Mouse (Mus musculus): Measurements from ENCODE around the gene Smim24. TPM values are rescaled to one million over a fixed set of nuclear protein-coding genes. Genes with fewer than 3 reads are reported as not detected.

Gene Smim24
- polyA plus RNA-seq, 1 experiment from 2014 or later = 1.7 TPM

GRCm38 (mm10) chr10:81408871-81409291 lies 16.0 kb downstream of the Smim24 start:
- Histone ChIP-seq H3K36me3 (replicated peaks; ENCODE audit: insufficient read depth, low read length) (peaks cover 13% of the 10 kb centered on the region; the same call in 1 of the 2 replicates), H3K27ac (ENCODE audit: low read depth) (peak overlapping the region; percentile 64), H3K4me2 (ENCODE audit: low read depth, low read length) (peak overlapping the region; percentile 45; the same call in 1 of the 2 replicates), H3K9ac (replicated peaks) (no peak overlapping the region), H3K27me3 (ENCODE audit: insufficient read depth, low read length) (peaks cover 4% of the 10 kb centered on the region; the same call in 1 of the 2 replicates), H3K4me3 (ENCODE audit: low read depth, low read length) (no peak overlapping the region), H3K4me1 (ENCODE audit: insufficient read depth) (peaks cover 67% of the 10 kb centered on the region), H3K9me3 (ENCODE audit: low read length) (no peaks in the 10 kb centered on the region)
- DNase-seq = peak; percentile 92
- peak; percentile 76 for ATAC-seq
- 8% methylated on average over 9 of the region's 9 CpGs for WGBS (ENCODE audit: insufficient replicate concordance)
- TF ChIP-seq CTCF (IDR thresholded peaks at IDR 0.05; ENCODE audit: low read depth) (peak; percentile 98), EP300 (IDR thresholded peaks at IDR 0.05; ENCODE audit: low read depth) (peak; percentile 20; the same call in 1 of the 2 replicates)

GRCm38 (mm10) chr10:81409330-81409729 lies 16.5 kb downstream of the Smim24 start:
- Histone ChIP-seq H3K36me3 (replicated peaks; ENCODE audit: insufficient read depth, low read length) (peaks cover 10% of the 10 kb centered on the region; the same call in 1 of the 2 replicates), H3K27ac (ENCODE audit: low read depth) (peak overlapping the region; percentile 64), H3K27me3 (ENCODE audit: insufficient read depth, low read length) (peaks cover 4% of the 10 kb centered on the region; the same call in 1 of the 2 replicates), H3K4me2 (ENCODE audit: low read depth, low read length) (no peak overlapping the region), H3K4me3 (ENCODE audit: low read depth, low read length) (no peak overlapping the region), H3K4me1 (ENCODE audit: insufficient read depth) (peaks cover 68% of the 10 kb centered on the region), H3K9me3 (ENCODE audit: low read length) (no peaks in the 10 kb centered on the region), H3K9ac (replicated peaks) (0 out of 2 replicates have a peak overlapping the region, but pooled peaks have one; percentile 1)
- ATAC-seq (no peak), DNase-seq (no peak)
- WGBS (ENCODE audit: insufficient replicate concordance) = 18% methylated on average over 8 of the region's 8 CpGs
- TF ChIP-seq CTCF (IDR thresholded peaks at IDR 0.05; ENCODE audit: low read depth) = no peak
- no peak for TF ChIP-seq EP300 (IDR thresholded peaks at IDR 0.05; ENCODE audit: low read depth)

DNA sequence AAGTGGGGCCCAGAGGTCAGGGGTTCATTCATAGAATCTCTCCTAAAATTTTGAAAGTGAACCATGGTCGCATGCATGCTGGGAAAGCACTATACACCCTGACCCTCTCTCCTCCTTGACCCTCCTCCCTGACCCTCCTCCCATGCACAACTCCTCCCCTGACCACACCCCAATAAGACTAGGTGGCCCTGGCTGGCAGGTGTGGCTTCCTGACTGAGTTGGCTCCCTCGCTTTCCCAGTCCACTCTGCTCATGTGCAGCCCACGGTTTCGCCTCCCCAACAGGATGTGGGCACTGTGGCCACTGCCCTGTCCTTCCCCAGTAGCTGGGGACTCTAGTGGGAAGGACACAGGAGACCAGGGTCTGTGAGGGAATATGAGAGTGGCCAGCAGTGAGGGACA lies 17.5 kb downstream of the Smim24 start:
- Histone ChIP-seq H3K4me2 (ENCODE audit: low read depth, low read length) (no peak overlapping the region), H3K4me1 (ENCODE audit: insufficient read depth) (peaks cover 78% of the 10 kb centered on the region), H3K27ac (ENCODE audit: low read depth) (peak overlapping the region; percentile 64; the same call in 1 of the 2 replicates), H3K36me3 (replicated peaks; ENCODE audit: insufficient read depth, low read length) (peaks cover 6% of the 10 kb centered on the region; the same call in 1 of the 2 replicates), H3K27me3 (ENCODE audit: insufficient read depth, low read length) (peaks cover 4% of the 10 kb centered on the region; the same call in 1 of the 2 replicates), H3K9me3 (ENCODE audit: low read length) (no peaks in the 10 kb centered on the region), H3K4me3 (ENCODE audit: low read depth, low read length) (no peak overlapping the region), H3K9ac (replicated peaks) (no peak overlapping the region)
- no peak for DNase-seq
- no peak for ATAC-seq
- WGBS (ENCODE audit: insufficient replicate concordance) = 25% methylated on average over 4 of the region's 4 CpGs
- no peak for TF ChIP-seq CTCF (IDR thresholded peaks at IDR 0.05; ENCODE audit: low read depth)
- TF ChIP-seq EP300 (IDR thresholded peaks at IDR 0.05; ENCODE audit: low read depth) = no peak

- DNase-seq = no peak
- Histone ChIP-seq H3K4me3 (ENCODE audit: low read depth, low read length) (no peak overlapping the region), H3K4me2 (ENCODE audit: low read depth, low read length) (no peak overlapping the region), H3K4me1 (ENCODE audit: insufficient read depth) (peaks cover 78% of the 10 kb centered on the region), H3K9ac (replicated peaks) (no peak overlapping the region), H3K27me3 (ENCODE audit: insufficient read depth, low read length) (peaks cover 4% of the 10 kb centered on the region; the same call in 1 of the 2 replicates), H3K9me3 (ENCODE audit: low read length) (no peaks in the 10 kb centered on the region), H3K27ac (ENCODE audit: low read depth) (peak overlapping the region; percentile 70), H3K36me3 (replicated peaks; ENCODE audit: insufficient read depth, low read length) (peaks cover 4% of the 10 kb centered on the region; the same call in 1 of the 2 replicates)
- no peak for TF ChIP-seq EP300 (IDR thresholded peaks at IDR 0.05; ENCODE audit: low read depth)
- TF ChIP-seq CTCF (IDR thresholded peaks at IDR 0.05; ENCODE audit: low read depth) = no peak
- WGBS (ENCODE audit: insufficient replicate concordance) = 73% methylated on average over 9 of the region's 9 CpGs
- no peak for ATAC-seq
These were observed 18.1 kb downstream of the Smim24 start for GRCm38 (mm10) chr10:81410981-81411380.

- Histone ChIP-seq H3K4me1 (ENCODE audit: insufficient read depth) (peaks cover 83% of the 10 kb centered on the region), H3K36me3 (replicated peaks; ENCODE audit: insufficient read depth, low read length) (peaks cover 4% of the 10 kb centered on the region; the same call in 1 of the 2 replicates), H3K4me2 (ENCODE audit: low read depth, low read length) (no peak overlapping the region), H3K27me3 (ENCODE audit: insufficient read depth, low read length) (peaks cover 4% of the 10 kb centered on the region; the same call in 1 of the 2 replicates), H3K9ac (replicated peaks) (no peak overlapping the region), H3K9me3 (ENCODE audit: low read length) (no peaks in the 10 kb centered on the region), H3K27ac (ENCODE audit: low read depth) (peak overlapping the region; percentile 70), H3K4me3 (ENCODE audit: low read depth, low read length) (no peak overlapping the region)
- DNase-seq (no peak), ATAC-seq (no peak)
- 66% methylated on average over 18 of the region's 18 CpGs for WGBS (ENCODE audit: insufficient replicate concordance)
- TF ChIP-seq EP300 (IDR thresholded peaks at IDR 0.05; ENCODE audit: low read depth) (no peak), CTCF (IDR thresholded peaks at IDR 0.05; ENCODE audit: low read depth) (no peak)
These were observed 18.9 kb downstream of the Smim24 start for GRCm38 (mm10) chr10:81411471-81412400.

Data from liver, postnatal 0 days (tissue).